Mouse (Mus musculus) spleen, postnatal 0 days (tissue): ENCODE data around the gene Dcn. TPM values are rescaled to one million over a fixed set of nuclear protein-coding genes. Genes with fewer than 3 reads are reported as not detected.

Source experiments
- polyA plus RNA-seq: library from polyadenylated mRNA; unstranded; fragments of >200 nt; fragmentation: Nextera tagmentation; extraction: Ambion mirVana; gene quantifications from 2 replicates; pipeline ENCODE4 v1.2.1, GENCODE M21; 2015

The Dcn gene
- 80.8 and 139 TPM in 2 replicates for polyA plus RNA-seq

GRCm38 (mm10) chr10:97479004-97479766 lies at the start of gene Dcn:
Gene Dcn, plus strand, starts transcription at chr10:97479609.

GRCm38 (mm10) chr10:97564957-97565856 lies 85.8 kb downstream of the Dcn start, which contains the start of gene Lum:
Gene Lum, plus strand, starts transcription at chr10:97565128.

Other genes starting within 250 kb of the Dcn start
- gene Lum, start 85.5 kb downstream of the Dcn start, polyA plus RNA-seq, result 10.0 and 15.1 TPM in 2 replicates
- gene Kera, start 127.3 kb downstream of the Dcn start, polyA plus RNA-seq, result 0.07 TPM in 1 of 2 replicates, not detected in the other
- gene Epyc, start 164.5 kb downstream of the Dcn start, polyA plus RNA-seq, result 0.16 TPM in 1 of 2 replicates, not detected in the other
- not detected in 2 replicates for gene Ccer1, start 213.4 kb downstream of the Dcn start, polyA plus RNA-seq
- not detected in 2 replicates for gene C030005K15Rik, start 247.1 kb downstream of the Dcn start, polyA plus RNA-seq